Mouse (Mus musculus) cerebellum, postnatal 10 days (tissue): ENCODE results near the gene Mpped1.

Experiments
- DNase-seq, 2 experiments: peaks; one replicate each; pipeline ENCODE4 v3.0.0; 2021; ENCODE audit warnings: mixed read lengths in 2 of 2

The Mpped1 gene

GRCm38 (mm10) chr15:83892871-83893270, 113.6 kb downstream of the Mpped1 start:
- DNase-seq, result no peak

- DNase-seq, result peak; percentile 76 to 83
These were observed 115.0 kb downstream of the Mpped1 start for GRCm38 (mm10) chr15:83894261-83894660.

GRCm38 (mm10) chr15:83896011-83896410, 116.7 kb downstream of the Mpped1 start:
- DNase-seq, result no peak

- peak; percentile 58 to 60 for DNase-seq
These were observed 118.0 kb downstream of the Mpped1 start for GRCm38 (mm10) chr15:83897286-83897685.

- DNase-seq, result no peak
These were observed 127.2 kb downstream of the Mpped1 start for GRCm38 (mm10) chr15:83906472-83906871.
